Mouse (Mus musculus): ENCODE measurements around the gene Vmn1r55. TPM values are rescaled to one million over a fixed set of nuclear protein-coding genes. Genes with fewer than 3 reads are reported as not detected.
"Not testable (repeated sequence)": the region's sequence is repeated elsewhere in the genome, so short reads cannot be mapped to it uniquely, and the experiment has no call there.

Gene Vmn1r55
- polyA plus RNA-seq (2014; fragmentation: Nextera tagmentation; extraction: Ambion mirVana), result not detected in 2 replicates

- not testable (repeated sequence) for H3K9me3 ChIP-seq (replicated peaks; ENCODE audit: control insufficient read depth, low read length); H3K4me3 ChIP-seq (ENCODE audit: low read depth, low read length); H3K36me3 ChIP-seq (ENCODE audit: control insufficient read depth, insufficient read depth, low read length); H3K9ac ChIP-seq (ENCODE audit: low read length); H3K4me1 ChIP-seq (ENCODE audit: control insufficient read depth, insufficient read depth, low read length); DNase-seq (ENCODE audit: low spot score); H3K4me2 ChIP-seq (ENCODE audit: low read length); H3K27ac ChIP-seq (ENCODE audit: low read depth, low read length); H3K27me3 ChIP-seq (replicated peaks; ENCODE audit: control insufficient read depth, insufficient read depth, low read length); ATAC-seq
These were observed at the start of gene Vmn1r55 for GRCm38 (mm10) chr7:5149570-5149969. Gene Vmn1r55, minus strand, starts transcription at chr7:5149670.

DNA sequence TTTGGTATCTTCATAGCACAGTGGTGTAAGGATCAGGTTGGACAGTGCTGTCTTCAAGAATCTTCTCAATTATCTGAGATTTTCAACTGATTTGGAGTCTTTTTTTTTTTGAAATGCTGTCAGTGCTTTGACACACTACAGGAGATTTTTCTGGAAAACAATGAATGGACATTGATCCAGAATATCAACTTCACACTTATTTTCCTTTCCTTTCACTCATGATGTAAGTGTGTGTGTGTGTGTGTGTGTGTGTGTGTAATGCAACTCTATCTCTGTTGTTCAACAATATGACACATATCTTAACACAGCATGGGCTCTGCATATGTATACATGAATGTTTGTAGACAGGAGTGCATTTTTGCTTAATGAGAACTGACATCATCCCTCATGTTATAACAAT is 47.2 kb upstream of the Vmn1r55 start, which contains the start of gene Vmn1r56:
Vmn1r56 (minus strand) TSS at position 101 of the 400 bp plus-strand sequence.
- not testable (repeated sequence) for H3K27ac ChIP-seq (ENCODE audit: low read depth, low read length); H3K9me3 ChIP-seq (replicated peaks; ENCODE audit: control insufficient read depth, low read length); ATAC-seq; H3K4me1 ChIP-seq (ENCODE audit: control insufficient read depth, insufficient read depth, low read length); H3K27me3 ChIP-seq (replicated peaks; ENCODE audit: control insufficient read depth, insufficient read depth, low read length); H3K4me3 ChIP-seq (ENCODE audit: low read depth, low read length); DNase-seq (ENCODE audit: low spot score); H3K36me3 ChIP-seq (ENCODE audit: control insufficient read depth, insufficient read depth, low read length); H3K4me2 ChIP-seq (ENCODE audit: low read length); H3K9ac ChIP-seq (ENCODE audit: low read length)

- H3K4me1 ChIP-seq (ENCODE audit: control insufficient read depth, insufficient read depth, low read length), result no peaks in the 10 kb centered on the region
- H3K9ac ChIP-seq (ENCODE audit: low read length), result peak within 1 kb of the TSS; percentile 47
- H3K4me3 ChIP-seq (ENCODE audit: low read depth, low read length), result peak within 1 kb of the TSS; percentile 28
- H3K36me3 ChIP-seq (ENCODE audit: control insufficient read depth, insufficient read depth, low read length), result no peaks in the 10 kb centered on the region
- 19% methylated on average over 42 of the region's 42 CpGs for WGBS
- DNase-seq (ENCODE audit: low spot score) (peak; percentile 67), ATAC-seq (peak; percentile 83)
- no peaks in the 10 kb centered on the region for H3K9me3 ChIP-seq (replicated peaks; ENCODE audit: control insufficient read depth, low read length)
- no peaks in the 10 kb centered on the region for H3K27me3 ChIP-seq (replicated peaks; ENCODE audit: control insufficient read depth, insufficient read depth, low read length)
- H3K27ac ChIP-seq (ENCODE audit: low read depth, low read length), result no peak within 1 kb of the TSS
- H3K4me2 ChIP-seq (ENCODE audit: low read length), result peak within 1 kb of the TSS; percentile 50
These were observed 23.7 kb downstream of the Vmn1r55 start, which contains the start of gene Rasl2-9 for GRCm38 (mm10) chr7:5125549-5126406. Gene Rasl2-9, minus strand, starts transcription at chr7:5125950.

DNA sequence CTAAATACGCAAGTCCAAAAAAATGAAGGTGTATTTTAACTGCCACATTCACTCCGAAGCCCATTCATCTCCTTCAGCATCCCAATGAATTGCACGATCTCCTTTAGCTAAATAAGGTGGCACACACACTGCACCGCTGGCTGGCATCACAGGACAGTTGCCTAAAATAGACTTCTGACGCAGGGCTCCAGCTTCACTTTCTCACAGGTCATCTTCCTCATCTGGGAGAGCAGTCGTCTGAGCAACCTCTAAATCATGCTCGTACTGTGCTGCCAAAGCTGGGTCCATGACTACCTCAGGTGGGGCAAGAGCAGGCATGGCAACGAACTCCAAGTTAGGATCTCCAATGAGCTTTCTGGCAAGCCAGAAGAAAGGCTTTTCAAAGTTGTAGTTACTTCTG is 24.4 kb downstream of the Vmn1r55 start:
- H3K4me3 ChIP-seq (ENCODE audit: low read depth, low read length), result no peak overlapping the region
- no peak overlapping the region for H3K27ac ChIP-seq (ENCODE audit: low read depth, low read length)
- no peaks in the 10 kb centered on the region for H3K4me1 ChIP-seq (ENCODE audit: control insufficient read depth, insufficient read depth, low read length)
- no peak for ATAC-seq
- H3K9ac ChIP-seq (ENCODE audit: low read length), result no peak overlapping the region
- H3K4me2 ChIP-seq (ENCODE audit: low read length), result no peak overlapping the region
- DNase-seq (ENCODE audit: low spot score), result no peak
- H3K36me3 ChIP-seq (ENCODE audit: control insufficient read depth, insufficient read depth, low read length), result no peaks in the 10 kb centered on the region
- no peaks in the 10 kb centered on the region for H3K27me3 ChIP-seq (replicated peaks; ENCODE audit: control insufficient read depth, insufficient read depth, low read length)
- 90% methylated on average over 8 of the region's 8 CpGs for WGBS
- H3K9me3 ChIP-seq (replicated peaks; ENCODE audit: control insufficient read depth, low read length), result no peaks in the 10 kb centered on the region

GRCm38 (mm10) chr7:5116850-5117249 is 32.6 kb downstream of the Vmn1r55 start, which contains the start of gene Rfpl4:
Gene Rfpl4, minus strand, starts transcription at chr7:5116950.
- no peak for ATAC-seq
- Histone ChIP-seq H3K4me3 (ENCODE audit: low read depth, low read length) (no peak within 1 kb of the TSS), H3K36me3 (ENCODE audit: control insufficient read depth, insufficient read depth, low read length) (no peaks in the 10 kb centered on the region), H3K27ac (ENCODE audit: low read depth, low read length) (no peak within 1 kb of the TSS), H3K27me3 (replicated peaks; ENCODE audit: control insufficient read depth, insufficient read depth, low read length) (no peaks in the 10 kb centered on the region), H3K4me1 (ENCODE audit: control insufficient read depth, insufficient read depth, low read length) (no peaks in the 10 kb centered on the region), H3K9ac (ENCODE audit: low read length) (no peak within 1 kb of the TSS), H3K9me3 (replicated peaks; ENCODE audit: control insufficient read depth, low read length) (no peaks in the 10 kb centered on the region), H3K4me2 (ENCODE audit: low read length) (no peak within 1 kb of the TSS)
- WGBS, result 95% methylated on average over 3 of the region's 3 CpGs
- DNase-seq (ENCODE audit: low spot score), result no peak

DNA sequence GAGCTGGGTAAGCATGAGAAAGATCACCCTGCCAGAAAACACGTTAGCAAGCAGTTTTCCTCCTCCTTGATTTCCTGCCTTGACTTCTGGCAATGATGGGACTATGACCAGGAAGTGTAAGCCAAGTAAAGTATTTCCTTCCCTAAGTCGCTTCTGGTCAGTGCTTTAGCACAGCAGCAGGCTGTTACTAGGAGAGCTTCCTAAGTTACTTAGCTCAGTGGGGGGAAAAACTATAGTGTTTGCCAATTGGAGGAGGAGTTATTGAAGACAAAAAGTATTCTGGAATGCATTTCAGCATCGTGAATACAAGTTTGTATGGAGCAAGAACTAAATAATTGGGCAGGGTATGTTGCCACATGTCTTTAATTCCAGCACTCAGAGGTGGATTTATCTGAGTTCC is 36.8 kb downstream of the Vmn1r55 start:
- Histone ChIP-seq H3K9ac (ENCODE audit: low read length) (no peak overlapping the region), H3K4me3 (ENCODE audit: low read depth, low read length) (no peak overlapping the region), H3K4me2 (ENCODE audit: low read length) (no peak overlapping the region), H3K36me3 (ENCODE audit: control insufficient read depth, insufficient read depth, low read length) (no peaks in the 10 kb centered on the region), H3K4me1 (ENCODE audit: control insufficient read depth, insufficient read depth, low read length) (no peaks in the 10 kb centered on the region), H3K9me3 (replicated peaks; ENCODE audit: control insufficient read depth, low read length) (no peaks in the 10 kb centered on the region), H3K27ac (ENCODE audit: low read depth, low read length) (no peak overlapping the region), H3K27me3 (replicated peaks; ENCODE audit: control insufficient read depth, insufficient read depth, low read length) (no peaks in the 10 kb centered on the region)
- 29% methylated on average over 3 of the region's 3 CpGs for WGBS
- ATAC-seq, result no peak
- no peak for DNase-seq (ENCODE audit: low spot score)

DNA sequence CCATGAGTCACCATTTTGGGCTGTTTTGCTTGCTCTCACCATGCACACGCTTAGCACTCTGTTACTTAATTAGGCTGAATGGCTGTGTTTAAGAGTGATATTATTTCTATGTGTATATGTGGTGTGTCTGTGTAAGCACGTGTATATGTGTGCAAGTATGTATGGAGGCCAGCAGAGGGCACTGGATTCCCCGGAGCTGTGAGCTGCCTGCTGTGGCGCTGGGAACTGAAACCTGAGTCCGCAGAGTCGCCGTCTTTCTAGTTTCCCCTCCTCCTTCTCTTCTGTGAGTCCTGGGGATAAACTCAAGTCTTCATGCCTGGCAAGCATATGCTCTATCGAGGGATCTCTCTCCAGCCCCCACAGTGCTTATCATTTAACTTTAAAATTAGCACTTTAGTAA is 40.2 kb downstream of the Vmn1r55 start:
- no peaks in the 10 kb centered on the region for H3K9me3 ChIP-seq (replicated peaks; ENCODE audit: control insufficient read depth, low read length)
- DNase-seq (ENCODE audit: low spot score) (no peak), ATAC-seq (no peak)
- H3K4me2 ChIP-seq (ENCODE audit: low read length), result no peak overlapping the region
- whole genome bisulfite sequencing, result 79% methylated on average over 8 of the region's 8 CpGs
- H3K4me3 ChIP-seq (ENCODE audit: low read depth, low read length), result no peak overlapping the region
- H3K27me3 ChIP-seq (replicated peaks; ENCODE audit: control insufficient read depth, insufficient read depth, low read length), result no peaks in the 10 kb centered on the region
- no peak overlapping the region for H3K27ac ChIP-seq (ENCODE audit: low read depth, low read length)
- no peaks in the 10 kb centered on the region for H3K36me3 ChIP-seq (ENCODE audit: control insufficient read depth, insufficient read depth, low read length)
- no peak overlapping the region for H3K9ac ChIP-seq (ENCODE audit: low read length)
- no peaks in the 10 kb centered on the region for H3K4me1 ChIP-seq (ENCODE audit: control insufficient read depth, insufficient read depth, low read length)

GRCm38 (mm10) chr7:5108272-5108671 is 41.2 kb downstream of the Vmn1r55 start:
- ATAC-seq, result no peak
- DNase-seq (ENCODE audit: low spot score), result no peak
- Histone ChIP-seq H3K36me3 (ENCODE audit: control insufficient read depth, insufficient read depth, low read length) (no peaks in the 10 kb centered on the region), H3K27me3 (replicated peaks; ENCODE audit: control insufficient read depth, insufficient read depth, low read length) (no peaks in the 10 kb centered on the region), H3K4me1 (ENCODE audit: control insufficient read depth, insufficient read depth, low read length) (no peaks in the 10 kb centered on the region), H3K9ac (ENCODE audit: low read length) (no peak overlapping the region), H3K9me3 (replicated peaks; ENCODE audit: control insufficient read depth, low read length) (no peaks in the 10 kb centered on the region), H3K4me3 (ENCODE audit: low read depth, low read length) (no peak overlapping the region), H3K4me2 (ENCODE audit: low read length) (no peak overlapping the region), H3K27ac (ENCODE audit: low read depth, low read length) (no peak overlapping the region)
- WGBS, result 87% methylated on average over 4 of the region's 4 CpGs

GRCm38 (mm10) chr7:5102564-5102963 is 46.9 kb downstream of the Vmn1r55 start:
- Histone ChIP-seq H3K27me3 (replicated peaks; ENCODE audit: control insufficient read depth, insufficient read depth, low read length) (no peaks in the 10 kb centered on the region), H3K4me3 (ENCODE audit: low read depth, low read length) (no peak overlapping the region), H3K9ac (ENCODE audit: low read length) (no peak overlapping the region), H3K4me2 (ENCODE audit: low read length) (no peak overlapping the region), H3K27ac (ENCODE audit: low read depth, low read length) (no peak overlapping the region), H3K36me3 (ENCODE audit: control insufficient read depth, insufficient read depth, low read length) (peaks cover 18% of the 10 kb centered on the region), H3K4me1 (ENCODE audit: control insufficient read depth, insufficient read depth, low read length) (no peaks in the 10 kb centered on the region), H3K9me3 (replicated peaks; ENCODE audit: control insufficient read depth, low read length) (no peaks in the 10 kb centered on the region)
- ATAC-seq (no peak), DNase-seq (ENCODE audit: low spot score) (no peak)
- WGBS, result 91% methylated on average over 2 of the region's 2 CpGs

Measured in forebrain, embryonic 14.5 days (tissue).